16 mouse cellular contexts compared by ENCODE assay signal in genomic region chr16:9016040-9016761, GRCm38 (mm10).
DNase-seq lines count a peak whose midpoint lies in the region; ATAC-seq and TF ChIP-seq lines count a peak whose summit lies in the region.
"Had no signal": no experiment of that assay in that cellular context is flagged by ENCODE, and none has a peak within 500 bp of the region (broad histone marks: within the 10 kb centered on the region; RNA-seq: fewer than 3 reads in every experiment).

No protein-coding gene starts in this region.

- H3K9ac ChIP-seq in heart, embryonic 12.5 days = no peak overlapping the region
- no peak overlapping the region for H3K9ac ChIP-seq in lung, postnatal 0 days (replicated peaks; ENCODE audit: low read depth)
- H3K9ac ChIP-seq: embryonic facial prominence, embryonic 12.5 days; limb, embryonic 15.5 days; midbrain, embryonic 12.5 days had no signal

- H3K27ac ChIP-seq in heart, embryonic 12.5 days (ENCODE audit: poor library complexity, severe bottlenecking) = no peak overlapping the region
- no peak overlapping the region for H3K27ac ChIP-seq in lung, postnatal 0 days (ENCODE audit: low read length)
- H3K27ac ChIP-seq: embryonic facial prominence, embryonic 12.5 days; gastrocnemius, adult 2 months; limb, embryonic 15.5 days; midbrain, embryonic 12.5 days had no signal

- no peaks in the 10 kb centered on the region for H3K36me3 ChIP-seq in heart, embryonic 12.5 days
- no peaks in the 10 kb centered on the region for H3K36me3 ChIP-seq in lung, postnatal 0 days (ENCODE audit: insufficient read depth, low read length)
- H3K36me3 ChIP-seq: embryonic facial prominence, embryonic 12.5 days; G1E; limb, embryonic 15.5 days; midbrain, embryonic 12.5 days had no signal

- no peak for TF ChIP-seq EP300 in lung, postnatal 0 days (IDR thresholded peaks at IDR 0.05)

- ATAC-seq in heart, embryonic 12.5 days (ENCODE audit: insufficient number of reproducible peaks, low FRiP score) = no peak
- ATAC-seq in lung, postnatal 0 days = peak; percentile 85
- ATAC-seq: activated CD4-positive, CD25-positive, alpha-beta regulatory T cell, adult 4 months had no signal

- intact Hi-C loops in heart, postnatal 36 days (cut with DNase I) = no loop called here

- peak overlapping the region; percentile 23 for H3K4me3 ChIP-seq in heart, embryonic 12.5 days
- peak overlapping the region; percentile 6; the same call in 1 of the 2 replicates for H3K4me3 ChIP-seq in lung, postnatal 0 days (ENCODE audit: low read depth, low read length)
- H3K4me3 ChIP-seq: embryonic facial prominence, embryonic 12.5 days; gastrocnemius, adult 2 months; limb, embryonic 15.5 days; midbrain, embryonic 12.5 days had no signal

- 0 out of 2 replicates have a peak, but pooled peaks cover 5% of the 10 kb centered on the region for H3K4me1 ChIP-seq in heart, embryonic 12.5 days (replicated peaks)
- no peaks in the 10 kb centered on the region for H3K4me1 ChIP-seq in lung, postnatal 0 days (ENCODE audit: insufficient read depth, low read depth, low read length)
- H3K4me1 ChIP-seq: embryonic facial prominence, embryonic 12.5 days; limb, embryonic 15.5 days had no signal

- 60% methylated on average over 13 of the region's 13 CpGs for WGBS in heart, embryonic 12.5 days
- WGBS in lung, postnatal 0 days = 56% methylated on average over 13 of the region's 13 CpGs

- H3K9me3 ChIP-seq in heart, embryonic 12.5 days (replicated peaks) = no peaks in the 10 kb centered on the region
- H3K9me3 ChIP-seq in lung, postnatal 0 days (ENCODE audit: low read length) = no peaks in the 10 kb centered on the region
- H3K9me3 ChIP-seq: embryonic facial prominence, embryonic 12.5 days; G1E; limb, embryonic 15.5 days; midbrain, embryonic 12.5 days had no signal

- H3K4me2 ChIP-seq in heart, embryonic 12.5 days = peak overlapping the region; percentile 53
- peak overlapping the region; percentile 48 for H3K4me2 ChIP-seq in lung, postnatal 0 days (replicated peaks; ENCODE audit: low read depth, low read length)
- H3K4me2 ChIP-seq: embryonic facial prominence, embryonic 12.5 days; limb, embryonic 15.5 days; midbrain, embryonic 12.5 days had no signal

- DNase-seq in heart, postnatal 36 days = no peak
- DNase-seq in lung, postnatal 0 days (ENCODE audit: low spot score) = peak; percentile 59
- DNase-seq in lung, postnatal 14 days = no peak
- peak; percentile 7 for DNase-seq in NIH3T3 (ENCODE audit: low read depth)
- no peak for DNase-seq in urinary bladder, postnatal 36 days (ENCODE audit: low spot score in 2 of 2)
- DNase-seq in thymus, postnatal 36 days = no peak
- DNase-seq: cerebellum, postnatal 25 days; gastrocnemius, adult 2 months; heart, postnatal 10 days; kidney, adult 9 months had no signal

- H3K27me3 ChIP-seq in heart, embryonic 12.5 days (replicated peaks) = no peaks in the 10 kb centered on the region
- H3K27me3 ChIP-seq in lung, postnatal 0 days (replicated peaks; ENCODE audit: insufficient read depth, low read length) = no peaks in the 10 kb centered on the region
- H3K27me3 ChIP-seq: embryonic facial prominence, embryonic 12.5 days; limb, embryonic 15.5 days had no signal

- no peak for TF ChIP-seq CTCF in lung, postnatal 0 days (IDR thresholded peaks at IDR 0.05)

Comparison
In these comparisons a context has a peak if more than half of its experiments do, and no peak if none do; other contexts are left out.
1. DNase-seq: peak in lung, postnatal 0 days (single experiment) and NIH3T3 (single experiment); none in heart, postnatal 36 days (0 of 2), lung, postnatal 14 days (single experiment), urinary bladder, postnatal 36 days (0 of 2) and thymus, postnatal 36 days (0 of 2).